Mouse (Mus musculus): Measurements from ENCODE around the gene Atp13a4.
A peak's percentile ranks its signal among the peaks of the same experiment; 100 is the strongest.

Atp13a4 gene

GRCm38 (mm10) chr16:29544829-29545228 lies at the start of gene Atp13a4:
TSS of gene Atp13a4 (minus strand) at chr16:29544864.
- DNase-seq = no peak

DNA sequence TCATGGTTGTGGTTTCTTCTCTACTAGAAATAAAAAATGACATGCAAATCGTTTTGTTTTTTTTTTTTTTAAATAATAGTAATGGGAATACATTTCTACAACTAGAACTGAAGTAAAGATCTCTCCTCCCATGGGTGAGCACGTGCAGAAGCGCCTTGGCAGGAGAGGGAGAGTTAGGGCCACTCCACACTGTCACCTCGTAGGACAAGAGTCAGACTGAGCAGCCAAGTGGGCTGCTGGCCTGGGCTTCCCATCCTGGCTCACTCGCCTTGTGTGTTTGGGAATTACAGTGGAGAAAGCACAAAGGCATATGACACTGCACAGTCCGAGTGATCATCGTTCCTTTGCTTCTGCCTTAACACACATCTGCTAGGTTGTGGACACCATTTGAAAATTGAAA lies 47.5 kb upstream of the Atp13a4 start:
- DNase-seq = no peak

GRCm38 (mm10) chr16:29579787-29580176 lies 35.1 kb upstream of the Atp13a4 start:
- DNase-seq = no peak

DNA sequence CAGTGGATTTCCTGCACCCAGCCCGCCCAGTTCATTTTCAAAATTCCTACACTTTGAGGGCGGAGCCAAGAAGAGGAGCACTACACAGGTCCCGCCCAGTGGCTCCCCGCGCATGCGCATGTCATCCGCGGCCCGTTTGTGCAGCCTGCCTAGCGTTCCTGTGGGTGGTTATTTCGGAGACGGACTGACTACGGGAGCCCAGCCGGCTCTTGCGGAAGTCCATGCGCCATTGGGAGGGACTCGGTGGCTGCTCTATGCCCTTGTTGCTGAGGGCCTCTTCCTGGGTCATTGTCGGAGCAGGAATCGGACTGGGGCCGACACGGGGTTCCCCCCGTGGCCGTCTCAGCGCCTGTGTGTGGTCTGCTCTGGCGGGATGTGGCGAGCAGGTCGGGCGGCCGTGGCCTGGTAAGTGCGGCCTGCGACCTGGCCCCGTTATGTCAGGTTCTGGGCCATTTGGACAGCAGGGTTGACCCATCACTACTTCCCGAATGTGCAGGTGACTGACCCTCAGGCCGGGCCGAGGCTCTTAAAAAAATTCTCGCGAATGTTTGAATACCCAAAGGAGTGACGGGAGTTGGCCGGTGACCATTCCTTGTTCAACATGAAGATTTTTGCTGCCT lies 34.6 kb upstream of the Atp13a4 start, which contains the start of gene Opa1:
Gene Opa1 (plus strand): TSS at position 168 of the 620 bp plus-strand sequence.
- DNase-seq = peak; percentile 99

DNA sequence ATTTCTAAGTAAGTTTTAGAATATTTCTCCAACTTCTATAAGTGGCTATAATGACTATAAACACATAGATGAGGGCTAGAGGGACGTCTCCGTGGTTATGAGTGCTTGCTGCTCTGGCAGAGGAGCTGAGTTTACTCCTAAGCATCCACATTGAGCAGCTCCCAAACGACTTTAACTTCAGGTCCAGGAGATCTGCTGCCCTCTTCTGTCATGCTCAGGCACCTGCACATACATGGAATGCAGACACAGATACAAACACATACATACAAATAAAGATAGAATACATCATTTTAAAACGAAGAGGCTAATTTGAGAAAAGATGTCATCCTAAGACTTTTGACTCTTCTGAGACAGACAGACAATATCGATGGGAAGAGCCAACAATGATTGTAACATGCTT lies 31.0 kb upstream of the Atp13a4 start:
- DNase-seq = no peak

- DNase-seq = no peak
Measured at GRCm38 (mm10) chr16:29574013-29574412, 29.3 kb upstream of the Atp13a4 start.

DNA sequence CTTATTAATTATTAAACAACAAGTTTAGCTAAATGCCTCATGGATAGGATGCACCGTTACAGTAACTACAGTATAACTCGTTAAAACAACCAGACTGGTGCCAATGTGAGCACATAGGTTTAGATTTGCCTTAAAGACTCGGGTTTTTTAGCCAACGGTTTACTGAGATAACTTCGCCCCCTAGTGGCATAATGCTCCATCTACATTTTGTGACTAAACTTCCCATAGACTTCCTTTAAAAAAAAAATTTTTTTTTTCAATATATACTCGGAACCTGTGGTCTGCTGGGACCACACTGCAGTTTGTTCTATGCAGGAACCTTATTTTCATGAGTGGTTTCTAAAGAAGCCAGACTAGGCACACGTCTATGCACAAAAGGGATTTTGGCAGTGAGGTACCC lies 16.2 kb upstream of the Atp13a4 start:
- peak; percentile 68 for DNase-seq

DNA sequence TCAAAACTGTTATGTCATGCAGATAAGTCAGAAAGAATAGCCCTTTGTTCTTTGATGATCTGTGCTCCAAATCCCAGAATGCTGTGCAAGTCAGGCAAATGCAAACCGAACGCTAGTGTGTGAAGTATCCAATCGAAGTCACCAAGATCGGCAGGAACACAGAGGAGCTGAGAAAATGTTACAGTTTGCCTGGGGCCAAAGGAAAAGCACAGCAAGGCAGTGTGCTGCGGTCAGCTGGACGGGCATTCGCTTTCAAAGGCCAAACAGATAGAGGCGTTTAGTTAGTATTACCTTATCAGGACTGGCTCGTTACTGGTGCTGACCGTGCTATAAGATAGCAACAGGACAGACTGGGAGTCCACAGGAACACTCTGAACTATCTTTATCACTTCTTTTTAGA lies 15.8 kb upstream of the Atp13a4 start:
- no peak for DNase-seq

DNA sequence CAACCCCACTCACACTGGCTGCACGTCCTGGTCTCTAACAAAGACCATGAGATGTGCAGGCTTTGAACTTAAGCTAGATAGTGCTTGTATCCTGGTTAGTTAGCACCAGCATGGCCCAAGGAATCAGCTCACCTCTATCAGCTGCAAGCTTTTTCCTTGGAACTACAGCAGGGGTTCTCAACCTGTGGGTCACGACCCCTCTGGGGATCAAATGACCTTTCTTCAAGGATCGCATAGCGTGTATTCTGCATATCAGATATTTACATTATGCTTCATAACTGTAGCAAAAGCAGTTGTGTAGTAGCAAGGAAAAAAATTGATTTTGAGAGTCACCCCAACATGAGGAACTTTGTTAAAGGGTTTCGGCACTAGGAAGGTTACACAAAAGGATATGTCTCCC lies 15.0 kb upstream of the Atp13a4 start:
- no peak for DNase-seq

GRCm38 (mm10) chr16:29541261-29541683 lies 3.4 kb downstream of the Atp13a4 start:
- no peak for DNase-seq

DNA sequence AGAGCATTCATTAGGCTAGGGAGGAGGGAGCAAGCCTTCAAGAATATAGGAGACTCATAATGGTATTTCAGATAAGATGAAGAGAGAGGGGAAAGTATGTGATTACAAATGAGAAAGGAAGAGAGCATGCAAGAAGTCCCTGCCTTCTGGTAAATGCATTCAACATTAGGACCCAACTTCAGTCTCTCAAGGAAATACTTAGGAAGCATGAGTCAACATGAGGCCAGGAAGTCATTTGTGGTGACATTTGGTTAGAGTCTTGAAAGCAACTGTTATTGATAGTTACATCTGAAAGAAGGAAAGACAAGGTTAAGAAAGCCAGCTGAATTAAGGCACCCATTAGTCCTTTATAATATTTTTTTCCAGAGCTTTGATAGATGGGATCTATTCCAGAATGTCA lies 4.8 kb downstream of the Atp13a4 start:
- no peak for DNase-seq

DNA sequence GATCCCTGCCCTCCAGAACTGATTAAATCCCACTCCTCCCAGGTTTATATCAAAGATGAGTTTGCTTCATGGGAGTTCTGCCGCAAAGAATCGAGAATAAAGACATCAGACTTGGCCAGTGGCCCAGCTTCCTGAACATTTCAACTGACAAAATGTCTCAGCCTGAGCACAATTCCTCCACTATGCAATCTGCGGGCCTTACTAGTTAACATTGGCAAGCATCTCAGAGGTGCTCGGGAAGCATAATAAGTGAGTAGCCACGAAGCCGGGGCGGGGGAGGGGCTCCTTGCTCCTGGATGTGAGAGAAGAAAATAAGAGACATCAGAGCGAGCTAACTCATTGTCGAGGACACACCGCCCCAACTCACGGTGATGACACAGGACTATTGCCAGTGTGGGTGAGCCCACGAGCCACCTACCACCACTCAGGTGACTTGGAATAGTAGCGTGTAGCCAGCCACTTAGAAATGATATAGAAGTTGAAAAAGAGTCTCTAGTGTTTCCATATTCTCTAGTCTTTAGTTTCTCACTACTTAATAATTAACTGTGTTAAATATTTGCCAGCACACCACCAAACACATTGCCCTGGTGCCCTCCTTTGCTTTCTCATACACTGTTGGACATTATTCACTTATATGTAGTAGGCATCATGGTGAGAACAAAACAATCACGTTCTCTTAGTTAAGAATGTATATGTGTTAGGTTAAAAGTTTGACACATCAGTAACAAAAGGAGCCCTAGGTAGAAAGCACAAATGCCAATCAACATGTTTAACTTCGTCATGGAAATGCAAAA lies 8.1 kb downstream of the Atp13a4 start:
- peak; percentile 8 for DNase-seq

DNA sequence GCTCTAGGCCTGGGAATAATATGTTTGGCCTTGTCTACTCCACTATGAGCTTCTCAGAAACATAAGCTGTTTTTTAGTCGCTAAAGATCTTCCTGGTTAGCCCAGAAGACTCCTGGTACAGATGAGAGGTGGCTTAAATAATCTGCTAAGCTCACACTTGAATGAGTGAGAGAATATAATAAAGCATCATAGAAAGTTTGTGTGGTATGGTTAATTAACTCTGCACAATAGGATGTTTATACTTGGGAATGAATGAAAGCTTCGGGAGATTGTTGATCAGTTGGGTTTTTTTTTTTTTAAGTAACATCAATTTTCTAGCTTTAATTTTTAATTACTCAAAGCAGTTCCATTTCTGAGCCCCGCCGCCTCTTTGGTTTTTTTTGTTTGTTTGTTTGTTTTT lies 8.8 kb downstream of the Atp13a4 start:
- no peak for DNase-seq

- DNase-seq = no peak
Measured at GRCm38 (mm10) chr16:29533641-29534040, 11.0 kb downstream of the Atp13a4 start.

DNA sequence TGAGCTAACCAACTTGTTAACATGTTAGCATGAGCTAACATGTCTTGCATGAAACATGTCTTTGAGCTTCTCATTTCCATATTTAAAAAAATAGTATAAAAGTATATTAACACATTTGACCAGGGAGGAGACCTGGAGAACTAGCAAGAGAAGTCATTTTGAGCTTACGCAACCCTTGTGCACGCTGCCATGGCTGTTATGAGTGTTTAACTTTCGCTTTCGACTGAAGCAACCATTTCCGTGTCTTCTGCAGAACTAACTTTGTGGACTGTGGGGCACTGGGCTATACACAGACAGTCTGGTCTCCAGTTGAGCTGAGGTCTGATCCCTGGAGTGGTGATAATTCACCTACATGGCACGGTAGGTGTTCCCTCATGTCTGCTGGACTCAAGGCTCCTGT lies 17.6 kb downstream of the Atp13a4 start:
- DNase-seq = no peak

DNA sequence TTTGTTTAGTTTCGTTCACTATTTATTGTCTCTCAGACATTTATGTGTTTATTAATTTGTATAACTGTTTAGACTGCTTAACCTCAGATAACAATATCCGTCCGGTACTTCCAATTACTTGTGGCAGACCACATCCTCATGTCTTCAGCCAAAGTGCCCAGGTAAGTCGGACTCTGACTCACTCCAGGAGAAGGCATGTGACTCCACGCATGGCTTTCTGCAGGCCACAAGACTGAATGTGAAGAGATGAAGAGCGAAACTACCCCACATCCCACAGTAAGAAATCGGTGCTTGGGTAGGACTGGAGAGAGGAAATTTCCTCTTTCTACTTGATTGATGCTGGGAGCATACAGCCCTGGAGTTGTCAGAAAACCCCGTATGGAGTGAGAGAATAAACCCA lies 18.1 kb downstream of the Atp13a4 start:
- no peak for DNase-seq

GRCm38 (mm10) chr16:29512495-29512894 lies 32.2 kb downstream of the Atp13a4 start:
- DNase-seq = peak; percentile 33

DNA sequence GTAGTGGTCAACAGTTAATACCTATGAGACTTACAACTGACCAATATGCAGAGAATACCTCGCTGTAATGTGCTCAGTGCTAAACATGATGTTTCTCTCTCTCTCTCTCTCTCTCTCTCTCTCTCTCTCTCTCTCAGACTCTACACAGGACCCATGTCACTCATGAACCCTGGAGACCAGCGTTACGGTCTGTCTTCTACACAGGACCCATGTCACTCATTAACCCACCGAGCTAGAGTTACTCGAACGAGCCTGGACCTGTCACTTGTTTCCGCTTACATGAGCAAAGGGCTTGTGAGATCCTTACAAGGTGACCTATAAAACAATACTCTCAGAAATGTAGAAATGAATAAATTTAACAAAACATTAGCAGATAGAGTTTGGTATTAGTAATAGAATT lies 33.9 kb downstream of the Atp13a4 start:
- no peak for DNase-seq

DNA sequence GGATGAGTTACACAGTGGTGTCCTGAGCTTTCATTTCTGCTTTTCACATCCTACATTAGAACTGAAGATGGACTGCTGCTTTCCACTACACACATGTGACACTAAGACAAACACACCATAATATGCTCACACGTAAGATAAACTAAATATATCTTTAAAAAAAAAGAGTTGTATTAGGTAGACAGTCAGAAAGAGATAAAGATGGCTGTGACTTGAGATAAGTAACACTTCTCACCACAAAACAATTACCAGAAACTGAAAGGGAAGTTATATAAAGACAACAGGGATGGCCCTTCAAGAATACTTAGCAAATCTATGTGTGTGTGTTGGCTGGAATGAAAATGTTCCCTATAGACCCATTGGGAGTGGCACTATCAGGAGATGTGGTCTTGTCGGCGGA lies 34.8 kb downstream of the Atp13a4 start:
- DNase-seq = no peak

GRCm38 (mm10) chr16:29504671-29505070 lies 40.0 kb downstream of the Atp13a4 start:
- peak; percentile 16 for DNase-seq

- no peak for DNase-seq
Measured at GRCm38 (mm10) chr16:29504198-29504597, 40.5 kb downstream of the Atp13a4 start.

DNA sequence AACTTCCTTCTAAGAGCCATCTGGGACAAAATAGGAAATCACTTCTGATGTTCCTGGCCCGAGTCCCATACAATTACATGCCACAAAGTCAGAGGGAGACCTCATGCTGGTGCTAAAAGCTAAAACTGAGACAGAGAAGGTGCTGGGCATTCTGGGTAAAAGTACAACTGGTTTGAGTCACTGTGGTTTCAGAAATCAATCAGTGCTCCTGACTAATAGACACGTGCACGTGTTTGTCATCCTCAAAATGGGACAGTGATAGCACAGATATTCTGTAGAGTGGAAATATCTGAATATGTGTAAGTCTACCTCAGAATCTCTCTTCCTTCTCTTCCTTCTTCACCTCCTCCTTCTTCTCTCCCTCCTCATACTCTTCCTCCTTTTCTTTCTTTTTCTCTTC lies 53.6 kb downstream of the Atp13a4 start:
- no peak for DNase-seq

- DNase-seq = no peak
Measured at GRCm38 (mm10) chr16:29481439-29481838, 63.2 kb downstream of the Atp13a4 start.

GRCm38 (mm10) chr16:29480396-29480795 lies 64.3 kb downstream of the Atp13a4 start:
- DNase-seq = no peak

GRCm38 (mm10) chr16:29463798-29464197 lies 80.9 kb downstream of the Atp13a4 start:
- no peak for DNase-seq

All from cerebellum, adult 9-10 months (tissue).